Mouse (Mus musculus) E14TG2a.4 (cell line): Measurements from ENCODE around the gene Maml3.

Source experiments
- CTCF ChIP-seq: conservative IDR thresholded peaks from 2 replicates; pipeline ENCODE4 v1.5.1; 2014; ENCODE audit warnings: low read length
- POU5F1 ChIP-seq: IDR thresholded peaks from 2 replicates; pipeline ENCODE4 v1.6.1; 2014; ENCODE audit warnings: low read length, borderline replicate concordance

DNA sequence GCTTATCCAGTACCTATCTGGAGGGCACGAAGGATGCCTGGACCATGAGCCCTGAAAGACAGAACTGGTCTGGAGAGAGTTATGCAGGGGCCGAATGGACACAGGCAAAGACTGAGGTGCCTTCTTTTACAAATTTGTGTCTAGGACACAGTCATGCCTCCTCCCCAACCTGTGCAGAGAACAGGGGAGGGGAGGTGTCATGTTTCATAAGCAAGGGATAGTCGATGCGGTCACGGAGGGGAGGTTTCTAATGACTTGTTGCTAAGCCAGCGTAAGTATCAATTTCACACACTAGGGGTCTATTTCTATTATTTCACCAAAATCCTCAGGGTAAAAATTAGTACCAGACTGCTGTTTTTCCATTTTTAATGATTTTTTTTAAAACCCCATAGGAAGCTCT lies 301.0 kb downstream of the Maml3 start:
- TF ChIP-seq CTCF (no peak), POU5F1 (no peak)
